20 mouse cellular contexts compared by ENCODE assay signal in genomic region chr8:13687101-13687717, GRCm38 (mm10). TPM values are rescaled to one million over a fixed set of nuclear protein-coding genes. Genes with fewer than 3 reads are reported as not detected.
DNase-seq lines count a peak whose midpoint lies in the region; ATAC-seq and TF ChIP-seq lines count a peak whose summit lies in the region.
"Had no signal": no experiment of that assay in that cellular context is flagged by ENCODE, and none has a peak within 500 bp of the region (broad histone marks: within the 10 kb centered on the region; RNA-seq: fewer than 3 reads in every experiment).

No protein-coding gene starts in this region.

- no peaks in the 10 kb centered on the region for H3K36me3 ChIP-seq in kidney, postnatal 0 days (ENCODE audit: insufficient read depth, low read length)
- H3K36me3 ChIP-seq in thymus, adult 2 months (ENCODE audit: control insufficient read depth, insufficient read depth, low read length): no peaks in the 10 kb centered on the region
- peaks cover 0 to 6% of the 10 kb centered on the region in 2 experiments; a peak in 2 of 4 replicates for H3K36me3 ChIP-seq in MEL (ENCODE audit: control insufficient read depth in 1 of 2, insufficient read depth in 2 of 2, low read length in 2 of 2)
- H3K36me3 ChIP-seq: hindbrain, embryonic 15.5 days; limb, embryonic 13.5 days; lung, embryonic 15.5 days; neural tube, embryonic 12.5 days had no signal

- no peaks in the 10 kb centered on the region for H3K27me3 ChIP-seq in kidney, postnatal 0 days (ENCODE audit: insufficient read depth, low read length)
- H3K27me3 ChIP-seq in thymus, adult 2 months (ENCODE audit: control insufficient read depth, insufficient read depth, low read length): no peaks in the 10 kb centered on the region
- no peaks in the 10 kb centered on the region for H3K27me3 ChIP-seq in MEL (ENCODE audit: control insufficient read depth in 1 of 2, insufficient read depth in 2 of 2, low read length in 2 of 2)
- no peaks in the 10 kb centered on the region for H3K27me3 ChIP-seq in cerebellum, adult 2 months (ENCODE audit: control insufficient read depth, insufficient read depth, low read length)
- H3K27me3 ChIP-seq: hindbrain, embryonic 15.5 days; lung, embryonic 15.5 days; neural tube, embryonic 12.5 days had no signal

- no peaks in the 10 kb centered on the region for H3K79me2 ChIP-seq in MEL (ENCODE audit: control insufficient read depth, insufficient read depth, low read length, poor library complexity)

- no peak for TF ChIP-seq POLR2A in thymus, adult 2 months (IDR thresholded peaks at IDR 0.05; ENCODE audit: control insufficient read depth, extremely low read depth, insufficient read depth, low read length, poor library complexity)
- TF ChIP-seq POLR2A in MEL (IDR thresholded peaks at IDR 0.05; ENCODE audit: control insufficient read depth in 1 of 2, insufficient read depth in 1 of 2, low read depth in 1 of 2, low read length in 2 of 2, poor library complexity in 1 of 2): no peak
- TF ChIP-seq POLR2A in cerebellum, adult 2 months (IDR thresholded peaks at IDR 0.05; ENCODE audit: borderline replicate concordance, insufficient read depth, low read length): no peak

- peak; percentile 29; the same call in 1 of the 2 replicates for TF ChIP-seq CTCF in kidney, postnatal 0 days (IDR thresholded peaks at IDR 0.05; ENCODE audit: low read depth)
- TF ChIP-seq CTCF in thymus, adult 2 months (IDR thresholded peaks at IDR 0.05; ENCODE audit: borderline replicate concordance, control insufficient read depth, extremely low read depth, insufficient read depth, low read length, poor library complexity): no peak
- peak; percentile 21 to 43 (median 32); a peak in 5 of 6 replicates for TF ChIP-seq CTCF in MEL (IDR thresholded peaks at IDR 0.05 in 2 of 3, conservative IDR thresholded peaks at IDR 0.05 in 1 of 3; ENCODE audit: control insufficient read depth in 1 of 3, insufficient read depth in 1 of 3, low read depth in 2 of 3, low read length in 3 of 3, poor library complexity in 1 of 3, severe bottlenecking in 1 of 3)
- no peak for TF ChIP-seq CTCF in cerebellum, adult 2 months (IDR thresholded peaks at IDR 0.05; ENCODE audit: borderline replicate concordance, insufficient read depth, low read depth, low read length)

- H3K4me2 ChIP-seq in kidney, postnatal 0 days (ENCODE audit: low read length): no peak overlapping the region
- H3K4me2 ChIP-seq: hindbrain, embryonic 15.5 days; limb, embryonic 13.5 days; lung, embryonic 15.5 days; neural tube, embryonic 12.5 days had no signal

- no peak overlapping the region for H3K9ac ChIP-seq in kidney, postnatal 0 days (ENCODE audit: low read depth, low read length)
- no peak overlapping the region for H3K9ac ChIP-seq in MEL (ENCODE audit: control insufficient read depth, low read depth, low read length, poor library complexity, severe bottlenecking)
- H3K9ac ChIP-seq: hindbrain, embryonic 15.5 days; limb, embryonic 13.5 days; lung, embryonic 15.5 days; neural tube, embryonic 12.5 days had no signal

- no peaks in the 10 kb centered on the region for H3K9me3 ChIP-seq in kidney, postnatal 0 days (replicated peaks; ENCODE audit: low read length)
- no peaks in the 10 kb centered on the region for H3K9me3 ChIP-seq in MEL (replicated peaks; ENCODE audit: insufficient read depth, low read length)
- H3K9me3 ChIP-seq: hindbrain, embryonic 15.5 days; limb, embryonic 13.5 days; lung, embryonic 15.5 days; neural tube, embryonic 12.5 days had no signal

- H3K4me1 ChIP-seq in kidney, postnatal 0 days (replicated peaks; ENCODE audit: insufficient read depth, low read length): no peaks in the 10 kb centered on the region
- H3K4me1 ChIP-seq in thymus, adult 2 months (replicated peaks; ENCODE audit: control insufficient read depth, insufficient read depth, low read length): peaks cover 32% of the 10 kb centered on the region
- peaks cover 2 to 16% of the 10 kb centered on the region in 2 experiments; a peak in 3 of 4 replicates for H3K4me1 ChIP-seq in MEL (ENCODE audit: control insufficient read depth in 1 of 2, insufficient read depth in 2 of 2, low read length in 2 of 2)
- peaks cover 18% of the 10 kb centered on the region for H3K4me1 ChIP-seq in cerebellum, adult 2 months (ENCODE audit: control insufficient read depth, insufficient read depth, low read length)

- DNase-seq in kidney, postnatal 0 days (ENCODE audit: low spot score): no peak
- no peak for DNase-seq in kidney, postnatal 4 days
- DNase-seq in thymus, adult 2 months: no peak
- DNase-seq in thymus, adult 18-20 months: no peak
- DNase-seq in MEL (ENCODE audit: low read depth, low spot score): peak; percentile 34
- DNase-seq in thymus, postnatal 4 days: peak; percentile 56
- DNase-seq in cerebellum, adult 2 months: no peak
- DNase-seq: adrenal gland, adult 2 months; cerebellum, postnatal 10 days; heart, postnatal 10 days; kidney, adult 9 months had no signal

- WGBS in kidney, postnatal 0 days: 92% methylated on average over 8 of the region's 8 CpGs
- WGBS in thymus, adult 2 months: 94% methylated on average over 8 of the region's 8 CpGs
- WGBS in cerebellum, adult 2 months: 95% methylated on average over 8 of the region's 8 CpGs

- no peak for TF ChIP-seq EP300 in MEL (IDR thresholded peaks at IDR 0.05; ENCODE audit: low read depth in 1 of 2, low read length in 2 of 2)

- H3K4me3 ChIP-seq in kidney, postnatal 0 days (replicated peaks; ENCODE audit: low read depth, low read length): no peak overlapping the region
- no peak overlapping the region for H3K4me3 ChIP-seq in thymus, adult 2 months (ENCODE audit: control insufficient read depth, insufficient read depth, low read length)
- H3K4me3 ChIP-seq in MEL (ENCODE audit: control insufficient read depth in 1 of 2, insufficient read depth in 1 of 2, low read depth in 2 of 2, low read length in 2 of 2): no peak overlapping the region
- H3K4me3 ChIP-seq in cerebellum, adult 2 months (replicated peaks; ENCODE audit: insufficient read depth, low read depth, low read length): no peak overlapping the region
- H3K4me3 ChIP-seq: hindbrain, embryonic 15.5 days; limb, embryonic 13.5 days; lung, embryonic 15.5 days; neural tube, embryonic 12.5 days had no signal

- H3K27ac ChIP-seq in kidney, postnatal 0 days: no peak overlapping the region
- peak overlapping the region; percentile 84 for H3K27ac ChIP-seq in thymus, adult 2 months (ENCODE audit: control insufficient read depth, insufficient read depth, low read length)
- H3K27ac ChIP-seq in MEL (ENCODE audit: control insufficient read depth, low read depth, low read length): no peak overlapping the region
- H3K27ac ChIP-seq in cerebellum, adult 2 months (ENCODE audit: insufficient read depth, low read length): no peak overlapping the region
- H3K27ac ChIP-seq: hindbrain, embryonic 15.5 days; limb, embryonic 13.5 days; neural tube, embryonic 12.5 days had no signal

- TF ChIP-seq RAD21 in MEL (IDR thresholded peaks at IDR 0.05; ENCODE audit: low read depth, low read length): peak; percentile 34

- no peak for ATAC-seq in kidney, postnatal 0 days (replicated peaks; ENCODE audit: low FRiP score, low read depth)
- ATAC-seq: forebrain, embryonic 16.5 days; midbrain, embryonic 16.5 days had no signal

TF ChIP-seq in MEL, 35 proteins besides CTCF, POLR2A, EP300 and RAD21:
- TF ChIP-seq GABPA (IDR thresholded peaks at IDR 0.05; ENCODE audit: low read depth, low read length) (no peak), HCFC1 (IDR thresholded peaks at IDR 0.05; ENCODE audit: low read depth, low read length) (no peak), SMC3 (IDR thresholded peaks at IDR 0.05; ENCODE audit: low read depth, low read length) (peak; percentile 38), POLR2AphosphoS5 (IDR thresholded peaks at IDR 0.05; ENCODE audit: borderline replicate concordance, low read depth, low read length) (no peak)

RNA-seq across cellular contexts. Expression of gene Rasa3, which starts 9.8 kb away (rescaled TPM):
- polyA plus RNA-seq in kidney, postnatal 0 days (2015; fragmentation: Nextera tagmentation; extraction: Ambion mirVana): 14.0 and 15.6 TPM in 2 replicates
- polyA plus RNA-seq in thymus, adult 2 months (2012; rRNA removed): 52.7 and 57.5 TPM in 2 replicates
- total RNA-seq in MEL (2012; rRNA removed): 18.3 and 22.4 TPM in 2 replicates
- 10 to 100 TPM in 1 of 2 experiments, not detected in 1; 28.0 TPM for polyA plus RNA-seq in MEL (2012; ENCODE audit: insufficient read depth in 1 of 2, insufficient read length in 2 of 2, low read depth in 1 of 2, low replicate concordance in 2 of 2, missing spikeins in 1 of 2)
- 94.9 and 107 TPM in 2 replicates for polyA plus RNA-seq in cerebellum, adult 2 months (2012; rRNA removed)

RNA-seq across cellular contexts. Expression of gene Cfap97d2, which starts 18.5 kb away (rescaled TPM):
- not detected in 2 replicates for polyA plus RNA-seq in kidney, postnatal 0 days (2015; fragmentation: Nextera tagmentation; extraction: Ambion mirVana)
- not detected in 2 replicates for polyA plus RNA-seq in thymus, adult 2 months (2012; rRNA removed)
- total RNA-seq in MEL (2012; rRNA removed): not detected in 2 replicates
- polyA plus RNA-seq in MEL (2012; ENCODE audit: insufficient read depth in 1 of 2, insufficient read length in 2 of 2, low read depth in 1 of 2, low replicate concordance in 2 of 2, missing spikeins in 1 of 2): not detected
- polyA plus RNA-seq in cerebellum, adult 2 months (2012; rRNA removed): 1.7 and 3.0 TPM in 2 replicates
- total RNA-seq: adrenal gland, adult 2 months; gastrocnemius, adult 8-10 months; heart, adult 8-10 months; heart, postnatal 10 days; megakaryocyte, adult 5-6 weeks had no signal
- polyA plus RNA-seq: limb, embryonic 13.5 days had no signal

Comparison
In these comparisons a context has a peak if more than half of its experiments do, and no peak if none do; other contexts are left out.
1. DNase-seq: peak in MEL (single experiment) and thymus, postnatal 4 days (single experiment); none in kidney, postnatal 0 days (single experiment), kidney, postnatal 4 days (0 of 2), thymus, adult 2 months (single experiment), thymus, adult 18-20 months (0 of 2) and cerebellum, adult 2 months (0 of 2).
2. CTCF ChIP-seq: peak in kidney, postnatal 0 days (single experiment) and MEL (3 of 3); none in thymus, adult 2 months (single experiment) and cerebellum, adult 2 months (single experiment).